Mouse (Mus musculus): ENCODE results near the gene Slc4a4.

Slc4a4 gene

GRCm38 (mm10) chr5:88886668-88887555, at the start of gene Slc4a4:
Slc4a4 (plus strand) TSS chr5:88886818.
- 1% methylated on average over 118 of the region's 119 CpGs for WGBS

GRCm38 (mm10) chr5:88840080-88840798, 46.4 kb upstream of the Slc4a4 start:
- WGBS = 85% methylated on average over 5 of the region's 5 CpGs

- 89% methylated on average over 3 of the region's 3 CpGs for WGBS
Observed at GRCm38 (mm10) chr5:88857311-88857710, 29.3 kb upstream of the Slc4a4 start.

GRCm38 (mm10) chr5:88857801-88858200, 28.8 kb upstream of the Slc4a4 start:
- 88% methylated on average over 4 of the region's 4 CpGs for WGBS

- 80% methylated on average over 4 of the region's 4 CpGs for WGBS
Observed at GRCm38 (mm10) chr5:88858226-88858625, 28.4 kb upstream of the Slc4a4 start.

GRCm38 (mm10) chr5:88862163-88862562, 24.5 kb upstream of the Slc4a4 start:
- 74% methylated on average over 3 of the region's 3 CpGs for WGBS

GRCm38 (mm10) chr5:88862794-88863193, 23.8 kb upstream of the Slc4a4 start:
- WGBS = 97% methylated on average over 2 of the region's 2 CpGs

GRCm38 (mm10) chr5:88884101-88884500, 2.5 kb upstream of the Slc4a4 start:
- 23% methylated on average over 3 of the region's 3 CpGs for WGBS

GRCm38 (mm10) chr5:88885503-88885902, 1.1 kb upstream of the Slc4a4 start:
- WGBS = 70% methylated on average over 3 of the region's 3 CpGs

GRCm38 (mm10) chr5:88885944-88886343, 674 bp upstream of the Slc4a4 start:
- WGBS = 54% methylated on average over 5 of the region's 5 CpGs

- 1% methylated on average over 14 of the region's 14 CpGs for WGBS
Observed at GRCm38 (mm10) chr5:88886349-88886667, 310 bp upstream of the Slc4a4 start.

- 2% methylated on average over 29 of the region's 29 CpGs for WGBS
Observed at GRCm38 (mm10) chr5:88887556-88888412, 1.2 kb downstream of the Slc4a4 start.

GRCm38 (mm10) chr5:88888413-88888700, 1.7 kb downstream of the Slc4a4 start:
- 23% methylated on average over 8 of the region's 8 CpGs for WGBS

GRCm38 (mm10) chr5:88889326-88889725, 2.7 kb downstream of the Slc4a4 start:
- 40% methylated on average over 4 of the region's 4 CpGs for WGBS

GRCm38 (mm10) chr5:88890146-88890545, 3.5 kb downstream of the Slc4a4 start:
- 53% methylated on average over 4 of the region's 4 CpGs for WGBS

GRCm38 (mm10) chr5:88896574-88896973, 10.0 kb downstream of the Slc4a4 start:
- WGBS = 89% methylated on average over 6 of the region's 6 CpGs

GRCm38 (mm10) chr5:88903111-88903510, 16.5 kb downstream of the Slc4a4 start:
- 70% methylated on average over 4 of the region's 4 CpGs for WGBS

- WGBS = 71% methylated on average over 1 of the region's 1 CpGs
Observed at GRCm38 (mm10) chr5:88903526-88903925, 16.9 kb downstream of the Slc4a4 start.

- WGBS = 78% methylated on average over 7 of the region's 7 CpGs
Observed at GRCm38 (mm10) chr5:88904841-88905240, 18.2 kb downstream of the Slc4a4 start.

- 85% methylated on average over 3 of the region's 3 CpGs for WGBS
Observed at GRCm38 (mm10) chr5:88907615-88908014, 21.0 kb downstream of the Slc4a4 start.

- 71% methylated on average over 2 of the region's 2 CpGs for WGBS
Observed at GRCm38 (mm10) chr5:88912629-88913028, 26.0 kb downstream of the Slc4a4 start.

- 76% methylated on average over 5 of the region's 5 CpGs for WGBS
Observed at GRCm38 (mm10) chr5:88915082-88915481, 28.5 kb downstream of the Slc4a4 start.

Data from cerebral cortex, adult 2 months (tissue).